Mouse (Mus musculus) layer of hippocampus, adult 18-20 months (tissue): ENCODE data around the gene Rab31. TPM values are rescaled to one million over a fixed set of nuclear protein-coding genes. Genes with fewer than 3 reads are reported as not detected.

Experiments used
- DNase-seq, 2 experiments: peaks; one replicate each; pipeline ENCODE4 v3.0.0; 2022; ENCODE audit warnings: low spot score in 2 of 2
- total RNA-seq, 2 experiments: library from RNA; stranded (reverse); gene quantifications; 2 replicates each; pipeline ENCODE4 v1.2.3; 2021

The Rab31 gene
- total RNA-seq, 2 experiments from 2014 or later: 52.0 to 55.6 TPM

DNA sequence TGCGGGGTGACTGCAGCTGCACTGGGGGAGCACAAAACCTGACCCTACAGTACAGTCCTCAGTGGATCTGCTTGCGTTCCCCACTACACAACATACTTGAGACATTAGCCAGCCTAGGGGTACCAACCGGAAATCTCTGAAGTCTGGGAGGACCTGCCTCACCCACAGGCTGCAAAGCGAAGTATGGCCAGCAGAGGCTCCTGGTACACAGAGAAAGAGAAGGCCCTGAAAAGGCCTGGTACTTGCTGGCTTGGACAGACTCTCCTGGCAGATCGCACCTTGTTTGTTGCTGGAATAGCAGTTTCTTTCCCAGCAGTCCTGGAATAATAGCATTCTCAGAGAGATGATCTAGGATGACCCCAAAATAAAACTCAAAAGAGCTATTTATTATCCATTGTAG is 66.3 kb downstream of the Rab31 start:
- peak in 1 of 2 experiments; percentile 76 for DNase-seq

DNA sequence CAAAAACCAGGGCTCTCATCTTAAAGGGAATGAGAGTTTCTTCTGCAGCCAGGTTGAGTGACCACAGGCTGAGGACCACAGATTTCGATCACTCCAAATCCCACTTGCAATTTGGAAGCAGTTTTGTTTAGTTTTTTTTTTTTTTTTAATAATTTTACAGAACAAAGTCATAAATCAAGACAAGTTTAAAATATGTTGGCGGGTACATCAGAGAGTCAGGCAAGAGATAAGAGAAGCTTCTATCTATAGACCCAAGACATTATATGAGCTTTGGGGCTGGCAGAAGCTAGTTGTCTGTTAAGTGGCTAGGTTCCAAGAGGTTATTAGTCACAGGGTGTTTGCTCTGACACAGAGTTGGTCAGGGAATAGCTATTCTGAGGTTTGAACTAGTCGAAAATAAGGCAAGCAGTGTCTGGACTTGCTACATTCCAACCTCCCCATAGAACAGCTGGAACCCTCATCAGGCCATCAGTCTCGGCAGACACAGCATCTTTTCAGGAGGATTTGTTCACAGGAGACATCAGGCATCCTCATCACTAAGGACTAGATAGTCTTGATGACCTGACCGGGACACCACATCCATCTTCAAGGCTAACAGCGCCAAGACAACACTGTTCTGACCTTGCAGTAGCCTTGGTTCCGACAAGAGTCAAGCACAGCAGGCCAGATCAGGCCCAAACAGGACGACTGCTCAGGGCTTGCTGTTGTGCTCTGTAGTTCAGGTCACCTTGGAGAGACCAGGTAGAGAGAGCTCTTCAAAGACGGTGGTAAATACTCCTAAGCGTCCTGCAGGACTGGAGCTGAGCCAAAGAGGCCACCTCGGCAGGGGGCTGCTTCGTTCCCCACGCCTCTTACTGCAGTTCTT is 68.8 kb downstream of the Rab31 start:
- DNase-seq: no peak

DNA sequence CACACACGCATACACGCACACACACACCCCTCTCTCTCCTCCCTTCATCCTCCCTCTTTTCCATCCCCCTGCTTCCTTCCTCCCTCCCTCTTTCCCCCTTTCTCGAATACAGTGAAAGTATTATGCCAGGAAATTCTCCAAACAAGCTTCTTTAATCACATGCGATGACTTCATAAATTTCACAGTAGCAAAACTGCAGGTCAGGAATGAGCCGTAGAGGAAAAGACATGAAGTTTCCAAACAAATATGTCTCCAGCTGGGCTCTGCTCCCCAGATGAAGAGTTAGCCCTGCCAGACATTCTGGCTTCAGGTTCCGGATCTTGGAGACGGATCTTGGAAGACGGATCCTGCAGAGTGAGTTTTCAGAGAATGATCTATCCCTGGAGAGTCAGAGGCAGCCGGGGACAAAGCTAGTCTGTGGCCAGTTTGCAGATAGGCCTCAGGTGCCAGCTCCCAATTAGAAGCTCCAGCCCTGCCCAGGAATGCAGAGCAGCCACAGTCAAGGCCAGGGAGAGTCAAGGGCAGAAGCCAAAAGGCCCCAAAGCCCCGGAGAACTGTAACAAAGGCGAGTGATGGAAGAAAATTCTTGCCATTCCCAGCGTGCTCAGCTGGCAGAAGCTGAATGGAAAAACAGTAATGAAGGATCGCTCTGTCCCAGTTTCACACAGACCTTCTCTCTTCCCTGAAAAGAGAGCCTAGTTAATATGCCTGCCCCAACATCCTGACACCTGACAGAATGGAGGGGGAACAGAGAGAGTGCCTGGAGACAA is 70.6 kb downstream of the Rab31 start:
- DNase-seq: peak; percentile 44 to 74

DNA sequence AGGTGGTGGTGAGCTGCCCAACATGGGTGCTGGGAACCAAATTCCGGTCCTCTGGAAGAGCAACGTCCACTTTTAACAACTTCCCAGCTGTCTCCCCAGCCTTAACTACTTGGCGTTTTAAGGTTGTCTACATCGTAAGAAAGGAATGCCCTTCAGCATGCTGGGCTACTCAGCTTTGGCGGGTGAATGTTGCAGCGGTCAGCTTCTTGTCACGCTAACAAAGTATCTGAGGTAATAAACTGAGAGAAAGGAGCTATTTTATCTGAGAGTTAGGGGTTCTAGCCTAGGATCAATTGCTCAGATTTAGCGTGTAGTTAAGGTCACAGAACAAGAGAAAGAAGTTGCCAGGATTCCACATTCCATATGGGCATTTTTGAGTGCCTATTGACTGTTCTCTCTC is 71.2 kb downstream of the Rab31 start:
- no peak for DNase-seq

DNA sequence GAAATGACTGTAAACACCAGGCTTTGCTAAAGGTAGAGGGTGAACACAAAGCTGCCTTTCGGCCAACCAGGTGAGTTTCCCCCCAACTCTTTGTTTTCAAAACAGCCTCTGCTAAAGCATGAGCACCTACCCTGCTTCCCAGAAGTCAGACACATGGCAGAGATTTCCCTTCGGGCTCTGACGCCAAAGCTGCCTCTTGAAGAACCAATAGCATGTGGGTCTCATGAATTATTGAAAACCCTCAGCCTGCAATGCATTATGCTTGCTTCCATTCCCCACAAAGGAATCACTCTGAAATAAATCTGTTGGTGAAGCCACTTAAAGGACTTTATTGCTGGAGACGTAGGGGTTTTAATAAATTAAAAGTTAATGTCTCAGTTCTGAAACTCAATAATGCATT is 72.5 kb downstream of the Rab31 start:
- no peak for DNase-seq

DNA sequence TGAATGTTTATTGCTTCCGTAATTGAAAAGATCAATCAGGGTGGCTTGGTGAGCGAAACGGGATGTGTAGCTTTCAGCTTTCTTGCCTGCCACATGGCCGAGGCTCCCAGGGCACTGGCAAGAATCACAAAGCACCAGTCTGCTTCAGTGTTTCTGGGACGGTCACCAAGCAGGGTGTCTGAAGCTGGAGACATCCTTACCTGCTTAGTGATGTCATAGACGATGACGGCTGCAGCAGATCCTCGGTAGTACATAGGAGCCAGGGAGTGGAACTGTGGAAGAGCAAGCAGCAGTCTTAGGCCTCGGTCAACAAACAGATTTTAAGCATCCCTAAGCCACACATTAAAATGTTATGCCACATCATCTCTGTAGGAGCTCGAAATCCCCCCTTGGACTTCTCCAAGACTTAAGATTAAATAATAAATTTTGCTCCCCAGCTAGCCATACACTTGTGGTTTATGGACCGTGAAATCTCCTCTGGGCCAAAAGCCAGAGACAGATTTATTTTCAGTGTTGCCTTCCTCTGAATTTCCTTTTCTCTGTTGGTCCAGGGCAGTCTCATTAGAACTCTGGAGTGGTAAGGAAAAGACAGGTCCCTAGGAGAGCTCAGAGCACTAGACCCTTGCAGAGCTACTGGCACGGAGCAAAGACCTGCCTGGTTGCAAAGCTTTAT is 74.6 kb downstream of the Rab31 start:
- DNase-seq: no peak

DNA sequence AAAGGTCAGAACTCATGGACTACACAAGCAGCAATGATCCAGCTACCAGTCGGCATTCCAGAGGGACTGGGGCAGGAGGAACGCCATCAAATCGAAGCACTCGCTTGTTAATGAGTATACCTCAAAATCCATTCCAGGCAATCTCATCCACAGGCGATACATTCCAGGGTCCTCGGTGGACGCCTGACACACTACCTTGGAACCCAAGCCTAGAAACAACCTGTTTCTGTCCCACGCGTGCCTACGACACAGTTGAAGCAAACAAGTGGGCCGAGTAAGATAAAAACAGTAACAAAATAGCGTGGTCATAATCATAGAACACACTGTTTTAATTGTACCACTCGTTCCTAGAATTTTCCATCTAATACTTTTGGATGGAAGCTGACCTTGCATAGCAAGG is 75.6 kb downstream of the Rab31 start:
- DNase-seq: no peak

DNA sequence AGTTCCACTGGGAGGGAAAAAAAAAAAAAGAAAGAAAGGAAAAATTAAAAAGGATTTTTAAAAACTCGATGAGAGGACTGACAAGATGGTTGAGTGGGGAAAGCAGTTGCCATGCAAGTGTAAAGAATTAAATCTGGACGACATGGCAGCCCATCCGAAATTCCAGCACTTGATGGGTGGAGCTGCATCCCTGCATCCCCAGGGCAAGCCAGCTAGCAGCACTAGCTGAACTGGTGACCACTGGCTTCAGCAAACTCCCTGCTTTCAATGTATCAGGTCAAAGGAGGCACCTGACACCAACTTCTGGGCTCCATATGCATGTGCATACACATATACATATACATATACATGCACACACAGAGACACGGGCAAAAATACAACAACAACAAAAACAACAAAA is 80.3 kb downstream of the Rab31 start:
- DNase-seq: no peak

DNA sequence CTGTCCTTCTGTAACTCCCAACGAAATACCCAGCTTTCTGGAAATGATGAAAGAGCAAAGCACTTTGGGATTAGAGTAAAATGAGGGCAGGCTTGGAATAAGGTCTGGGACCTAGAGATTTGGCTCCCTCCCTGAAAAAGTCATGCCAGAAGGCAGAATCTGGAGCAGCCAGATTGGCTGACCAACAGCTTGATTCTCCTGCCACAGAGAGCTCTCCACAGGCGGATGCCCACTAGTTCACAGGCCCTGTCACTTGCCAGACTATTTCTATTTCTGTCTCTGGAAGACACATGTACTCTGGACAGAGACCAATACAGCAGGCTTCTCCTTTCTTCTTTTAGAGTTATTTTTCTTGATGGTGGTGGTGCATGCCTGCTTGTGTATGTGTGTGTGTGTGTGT is 88.8 kb downstream of the Rab31 start:
- DNase-seq: no peak

DNA sequence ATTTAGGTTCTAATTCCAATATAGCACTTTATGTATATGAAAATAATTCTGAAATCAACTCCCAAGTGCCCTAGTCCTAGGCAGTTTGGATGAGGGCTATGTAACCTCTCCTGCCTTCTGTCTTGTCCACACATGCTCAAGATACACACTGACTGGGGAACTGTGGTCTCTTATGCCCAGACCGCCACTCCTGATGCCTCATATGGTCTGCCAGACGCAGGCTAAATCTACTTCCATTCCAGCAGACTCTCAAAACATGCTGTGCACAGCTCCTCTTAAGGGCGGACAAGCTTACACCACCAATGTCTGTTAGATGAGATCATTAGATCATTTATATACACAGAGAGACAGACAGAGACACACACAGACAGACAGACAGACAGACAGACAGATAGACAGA is 89.2 kb downstream of the Rab31 start:
- no peak for DNase-seq

DNA sequence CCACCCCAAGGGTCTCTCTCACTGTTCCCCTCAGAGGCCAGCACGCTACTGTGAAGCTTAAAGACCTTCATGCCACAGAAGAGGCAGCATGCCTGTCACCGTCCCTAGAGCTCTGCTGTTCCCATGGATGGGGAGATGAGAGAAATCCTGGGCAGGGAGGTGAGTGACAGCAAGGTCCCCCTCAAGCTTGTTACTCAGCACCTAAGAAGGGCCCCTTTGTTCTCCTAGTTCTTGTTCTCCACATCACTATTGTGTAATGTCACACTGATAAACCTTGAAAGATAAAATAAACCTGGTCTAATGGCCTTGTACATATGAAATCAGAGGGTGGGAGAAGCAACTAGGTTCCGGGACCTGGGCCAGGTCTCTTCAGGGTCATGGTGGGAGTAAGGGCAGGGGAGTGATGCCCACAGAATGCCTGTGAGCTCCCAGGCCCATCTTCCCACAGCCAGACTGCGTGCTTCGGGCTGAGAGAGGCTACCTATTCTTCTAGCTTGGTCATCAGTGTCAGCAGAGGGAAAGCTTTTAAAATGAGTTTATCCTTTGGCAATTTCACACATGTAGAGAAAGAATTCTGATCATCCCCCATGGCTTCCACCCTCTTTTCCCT is 90.4 kb downstream of the Rab31 start:
- no peak for DNase-seq

DNA sequence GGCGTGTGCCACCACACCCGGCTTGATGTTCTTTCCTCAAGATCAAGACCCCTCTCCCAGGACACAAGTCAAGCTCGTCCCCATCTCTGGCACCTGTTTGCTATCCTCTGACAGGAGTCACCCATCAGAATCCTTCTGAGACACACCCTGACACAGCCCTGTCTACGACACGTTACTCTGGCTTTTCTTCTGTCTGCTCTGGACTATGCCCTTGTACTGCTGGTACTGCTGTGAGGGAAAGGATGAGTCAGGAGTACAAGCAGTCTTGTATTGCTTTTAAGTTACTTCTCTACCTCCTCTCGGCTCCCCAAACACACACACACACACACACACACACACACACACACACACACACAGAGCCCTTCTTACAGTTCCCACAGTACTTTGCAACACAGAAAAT is 91.0 kb downstream of the Rab31 start:
- no peak for DNase-seq

DNA sequence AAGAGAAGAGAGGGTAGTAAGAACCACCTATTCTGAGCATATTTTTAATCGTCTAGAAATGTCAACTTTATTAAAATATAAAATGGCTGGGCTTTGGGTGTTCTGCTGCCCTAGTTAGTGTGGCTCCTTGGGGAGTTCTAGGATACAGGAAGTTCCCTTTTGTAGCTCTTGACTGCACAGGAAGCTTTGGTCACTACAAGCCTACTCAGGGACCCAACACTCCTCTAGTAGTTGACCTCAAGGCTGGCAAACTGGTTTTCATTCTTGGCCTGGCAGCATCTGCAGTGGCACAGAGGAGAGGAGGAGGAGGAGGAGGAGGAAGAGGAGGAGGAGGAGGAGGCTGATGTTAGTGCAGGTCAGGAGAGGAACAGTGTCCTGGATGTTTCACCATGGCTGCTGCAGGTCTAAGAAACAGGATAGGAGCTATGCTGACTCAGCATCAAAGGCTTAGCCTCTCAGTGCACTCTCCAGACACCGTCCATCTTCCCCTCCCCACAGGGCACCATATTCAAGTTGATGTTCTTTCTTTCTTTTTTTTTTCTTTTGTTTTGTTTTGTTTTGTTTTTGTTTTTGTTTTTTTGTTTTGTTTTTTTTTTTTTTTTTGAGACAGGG is 91.6 kb downstream of the Rab31 start:
- no peak for DNase-seq

DNA sequence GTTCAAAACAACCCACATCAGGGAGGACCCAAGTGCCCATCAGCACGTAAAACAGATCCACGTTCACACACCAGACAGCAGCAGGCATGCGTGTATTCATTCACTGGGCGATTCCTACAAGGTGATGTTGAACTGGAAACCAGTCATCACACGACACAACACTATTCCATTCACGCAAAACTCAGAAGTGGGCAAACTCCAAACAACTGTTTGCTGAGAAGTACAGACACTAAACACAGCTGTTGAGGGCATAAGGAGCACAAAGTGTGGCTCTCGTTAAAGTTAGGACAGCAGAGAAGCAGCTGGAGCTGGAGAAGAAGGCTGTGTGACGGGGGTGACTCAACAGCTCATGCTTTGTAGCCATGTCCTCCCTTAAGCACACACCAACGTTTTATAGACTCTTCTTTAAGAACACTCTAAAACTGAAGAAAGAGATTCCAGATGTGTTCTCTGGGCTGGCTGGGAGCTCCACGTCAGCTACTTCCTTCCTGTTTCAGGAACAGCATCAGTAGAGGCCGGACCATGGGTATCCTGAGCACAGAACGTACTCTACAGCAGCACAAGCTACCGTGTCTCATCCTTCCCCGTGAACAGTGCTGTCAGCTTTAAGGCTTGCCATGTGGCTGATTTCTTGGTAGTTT is 92.6 kb downstream of the Rab31 start:
- DNase-seq: no peak

DNA sequence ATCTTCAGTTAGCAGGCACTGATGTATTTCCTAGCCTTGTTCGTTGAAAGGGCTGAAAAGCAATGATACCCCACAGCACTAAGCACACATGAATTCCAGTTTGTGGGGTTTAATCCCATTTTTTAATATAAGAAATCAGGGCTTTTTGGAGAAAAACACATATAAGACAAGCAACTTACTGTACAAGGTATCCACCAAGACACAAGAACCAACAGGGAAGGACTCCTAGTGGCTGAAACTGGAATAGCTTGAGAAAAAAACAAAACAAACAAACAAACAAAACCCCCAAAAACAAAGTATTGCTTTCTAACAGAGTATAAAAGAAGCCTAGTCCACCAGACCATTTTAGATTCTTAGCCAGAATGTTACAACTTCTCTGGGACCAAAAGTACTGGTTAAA is 94.8 kb downstream of the Rab31 start:
- no peak for DNase-seq

DNA sequence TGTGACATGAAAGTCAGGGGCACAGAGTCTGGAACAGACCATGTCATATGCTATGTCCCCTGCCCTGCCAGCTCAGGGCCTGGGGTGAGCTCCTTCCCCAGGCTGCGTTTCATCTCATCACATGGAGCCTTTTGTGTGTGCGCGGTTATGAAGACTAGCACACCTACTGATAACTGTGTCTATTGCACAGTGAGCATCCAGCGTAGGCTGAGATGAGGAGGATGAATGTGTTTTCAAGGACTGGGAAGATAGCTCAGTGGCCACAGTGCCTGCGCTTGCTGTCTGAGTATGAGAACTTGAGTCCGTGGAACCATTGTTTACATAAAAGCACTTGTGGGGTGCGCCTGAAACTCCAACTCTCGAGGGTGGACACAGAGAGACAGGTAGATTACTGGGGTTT is 96.0 kb downstream of the Rab31 start:
- DNase-seq: no peak

DNA sequence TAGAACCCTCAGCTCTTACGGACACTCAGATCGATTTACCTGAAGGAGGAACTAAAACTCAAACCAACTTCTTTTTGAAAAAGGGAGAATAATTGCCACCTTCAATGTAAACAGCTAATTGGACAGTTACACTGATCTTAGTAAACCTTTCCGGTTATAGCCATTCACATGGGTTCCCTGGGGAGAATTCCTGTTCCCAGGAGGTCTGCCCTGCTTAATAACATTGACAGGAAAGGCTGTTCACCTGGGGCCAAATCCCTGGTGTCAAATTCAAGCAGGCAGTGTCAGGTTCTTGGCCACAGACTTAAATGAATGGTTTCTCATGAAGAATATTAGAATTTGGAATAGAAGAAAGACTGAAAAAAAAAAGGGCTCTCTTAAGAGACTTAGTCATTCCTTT is 96.6 kb downstream of the Rab31 start:
- no peak for DNase-seq

DNA sequence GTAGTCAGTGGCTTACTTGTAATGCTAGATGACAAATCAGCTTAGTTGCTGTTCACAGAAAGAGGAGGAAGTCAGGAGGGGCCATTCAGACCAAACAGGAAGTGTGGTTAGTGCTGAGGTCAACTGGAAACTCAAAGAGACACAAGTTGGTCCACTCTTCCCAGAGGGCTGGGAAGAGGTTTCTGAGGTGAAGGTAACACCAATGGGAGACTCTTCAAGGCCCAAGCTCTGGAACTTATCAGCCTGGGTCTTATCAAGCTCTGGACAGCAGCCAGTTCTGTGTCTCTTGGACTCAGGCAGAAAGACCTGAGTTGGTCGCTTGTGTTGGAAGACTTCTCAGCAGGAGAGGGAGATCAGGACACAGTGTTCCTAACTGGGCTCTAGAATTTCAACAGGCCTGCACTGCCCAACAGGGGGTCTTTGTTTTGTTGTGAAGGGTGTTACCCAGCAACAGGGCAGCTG is 97.8 kb downstream of the Rab31 start:
- no peak for DNase-seq

DNA sequence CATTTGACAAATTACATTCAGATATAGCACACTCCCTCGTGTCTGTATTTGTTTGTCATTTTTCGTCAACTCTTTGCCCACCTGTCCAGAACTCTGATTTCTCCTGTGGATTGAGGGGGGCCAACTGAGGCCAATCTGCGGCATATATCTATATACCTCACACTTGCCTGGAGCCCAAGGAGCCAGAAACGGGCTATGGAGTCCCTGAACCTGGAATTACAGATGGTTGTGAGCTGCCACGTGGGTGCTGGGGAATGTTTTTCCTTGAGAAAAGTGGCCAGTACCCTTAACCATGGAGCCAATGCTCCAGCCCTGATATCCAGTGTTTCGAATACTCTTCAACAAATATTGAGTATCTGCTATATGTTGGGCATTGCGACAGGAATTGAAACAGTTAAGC is 99.6 kb downstream of the Rab31 start:
- DNase-seq: no peak

DNA sequence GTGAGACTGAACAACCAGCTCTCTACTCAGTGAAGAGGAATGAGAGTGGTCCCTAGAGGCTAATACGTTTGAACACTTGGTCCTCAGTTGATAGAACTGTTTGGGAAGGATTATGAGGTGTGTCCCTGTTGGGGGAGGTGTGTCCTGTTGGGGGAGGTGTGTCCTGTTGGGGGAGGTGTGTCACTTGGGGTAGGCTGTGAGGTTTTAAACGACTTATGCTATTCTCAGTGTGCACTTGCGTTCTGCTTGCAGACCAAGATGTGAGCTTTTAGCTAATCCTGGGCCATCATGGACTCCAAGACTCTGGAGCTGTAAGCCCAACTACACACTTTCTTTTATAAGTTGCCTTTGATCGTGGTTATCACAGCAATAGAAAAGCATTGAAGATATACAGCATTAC is 103.5 kb downstream of the Rab31 start:
- DNase-seq: no peak

DNA sequence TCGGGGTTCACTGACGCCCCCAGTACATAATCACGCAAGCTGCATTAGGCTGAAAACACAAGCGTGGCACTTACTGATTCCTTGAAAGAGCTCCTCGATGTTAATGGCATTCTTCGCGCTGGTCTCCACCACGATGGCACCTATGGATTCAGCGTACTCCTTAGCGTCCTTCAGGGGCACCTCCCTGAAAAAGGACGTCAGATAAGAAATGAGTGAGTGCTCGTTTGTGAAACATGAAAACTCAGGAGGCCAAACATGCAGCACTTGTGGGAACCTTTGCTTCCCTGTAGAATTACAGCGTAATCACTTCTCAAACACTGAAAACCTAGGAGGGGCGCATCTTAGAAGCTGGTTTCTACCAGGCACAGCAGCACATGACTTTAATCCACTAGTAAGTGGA is 104.8 kb downstream of the Rab31 start:
- DNase-seq: no peak
